33 mouse cellular contexts compared by ENCODE assay signal in the genomic region with DNA sequence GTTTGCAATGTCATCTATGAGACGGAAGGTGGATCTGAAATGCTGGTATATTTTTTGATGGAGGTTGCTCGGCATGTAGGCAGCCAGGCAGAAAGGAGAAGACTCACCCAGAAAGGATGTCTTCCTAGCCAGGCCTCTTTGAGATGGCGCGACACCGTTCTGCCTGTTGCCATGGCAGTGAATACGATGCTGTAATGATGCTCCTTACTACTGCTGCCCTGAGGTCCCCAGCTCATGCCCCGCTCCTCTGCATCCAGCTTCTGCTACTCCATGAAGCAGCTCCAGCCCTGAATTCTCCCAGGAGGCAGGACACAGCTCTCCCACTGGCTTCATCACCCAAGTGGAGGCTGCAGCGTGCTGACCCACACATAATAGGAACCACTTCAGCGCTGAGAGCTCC.
DNase-seq lines count a peak whose midpoint lies in the region; ATAC-seq lines count a peak whose summit lies in the region.
"Had no signal": no experiment of that assay in that cellular context is flagged by ENCODE, and none has a peak within 500 bp of the region (broad histone marks: within the 10 kb centered on the region; RNA-seq: fewer than 3 reads in every experiment).

No protein-coding gene starts in this region.

- 65% methylated on average over 9 of the region's 9 CpGs for WGBS in forebrain, embryonic 16.5 days
- 69% methylated on average over 9 of the region's 9 CpGs for WGBS in forebrain, embryonic 14.5 days
- 35% methylated on average over 9 of the region's 9 CpGs for WGBS in hindbrain, embryonic 15.5 days
- WGBS in hindbrain, embryonic 12.5 days, result 56% methylated on average over 9 of the region's 9 CpGs
- WGBS in hindbrain, embryonic 16.5 days, result 40% methylated on average over 9 of the region's 9 CpGs
- 38% methylated on average over 9 of the region's 9 CpGs for WGBS in midbrain, embryonic 16.5 days

- no peak overlapping the region for H3K4me3 ChIP-seq in forebrain, embryonic 16.5 days (replicated peaks; ENCODE audit: low read length)
- no peak overlapping the region for H3K4me3 ChIP-seq in forebrain, embryonic 14.5 days (ENCODE audit: low read depth, low read length)
- H3K4me3 ChIP-seq in hindbrain, embryonic 15.5 days, result no peak overlapping the region
- no peak overlapping the region for H3K4me3 ChIP-seq in hindbrain, embryonic 12.5 days
- H3K4me3 ChIP-seq in hindbrain, embryonic 16.5 days (ENCODE audit: low read length), result no peak overlapping the region
- no peak overlapping the region for H3K4me3 ChIP-seq in midbrain, embryonic 16.5 days (ENCODE audit: low read depth, low read length)
- H3K4me3 ChIP-seq: embryonic facial prominence, embryonic 13.5 days; forebrain, embryonic 12.5 days; heart, embryonic 10.5 days; heart, embryonic 15.5 days; kidney, embryonic 15.5 days; liver, embryonic 13.5 days; megakaryocyte, embryonic 14.5 days had no signal

- no peak overlapping the region for H3K4me2 ChIP-seq in forebrain, embryonic 16.5 days (ENCODE audit: low read length)
- H3K4me2 ChIP-seq in forebrain, embryonic 14.5 days (ENCODE audit: low read length), result no peak overlapping the region
- no peak overlapping the region for H3K4me2 ChIP-seq in hindbrain, embryonic 15.5 days
- no peak overlapping the region for H3K4me2 ChIP-seq in hindbrain, embryonic 12.5 days (replicated peaks)
- H3K4me2 ChIP-seq in hindbrain, embryonic 16.5 days (ENCODE audit: low read length), result no peak overlapping the region; the same call in 1 of the 2 replicates
- no peak overlapping the region for H3K4me2 ChIP-seq in midbrain, embryonic 16.5 days (ENCODE audit: low read length)
- H3K4me2 ChIP-seq: embryonic facial prominence, embryonic 13.5 days; forebrain, embryonic 12.5 days; heart, embryonic 15.5 days; kidney, embryonic 15.5 days; liver, embryonic 13.5 days had no signal

- H3K27ac ChIP-seq in forebrain, embryonic 16.5 days (ENCODE audit: low read length), result no peak overlapping the region
- H3K27ac ChIP-seq in forebrain, embryonic 14.5 days (ENCODE audit: low read depth, low read length), result no peak overlapping the region
- no peak overlapping the region for H3K27ac ChIP-seq in hindbrain, embryonic 15.5 days (replicated peaks)
- H3K27ac ChIP-seq in hindbrain, embryonic 12.5 days, result no peak overlapping the region
- no peak overlapping the region for H3K27ac ChIP-seq in hindbrain, embryonic 16.5 days (ENCODE audit: low read depth, low read length)
- H3K27ac ChIP-seq in midbrain, embryonic 16.5 days (ENCODE audit: low read length), result 0 out of 2 replicates have a peak overlapping the region, but pooled peaks have one; percentile 5
- H3K27ac ChIP-seq: embryonic facial prominence, embryonic 13.5 days; forebrain, embryonic 12.5 days; heart, embryonic 10.5 days; heart, embryonic 15.5 days; kidney, embryonic 15.5 days; liver, embryonic 13.5 days; stomach, postnatal 0 days had no signal

- no peaks in the 10 kb centered on the region for H3K36me3 ChIP-seq in forebrain, embryonic 16.5 days (ENCODE audit: control insufficient read depth, insufficient read depth)
- no peaks in the 10 kb centered on the region for H3K36me3 ChIP-seq in forebrain, embryonic 14.5 days (ENCODE audit: control insufficient read depth, insufficient read depth, low read length)
- H3K36me3 ChIP-seq in hindbrain, embryonic 15.5 days, result no peaks in the 10 kb centered on the region
- no peaks in the 10 kb centered on the region for H3K36me3 ChIP-seq in hindbrain, embryonic 12.5 days
- no peaks in the 10 kb centered on the region for H3K36me3 ChIP-seq in hindbrain, embryonic 16.5 days (ENCODE audit: control insufficient read depth, insufficient read depth, low read length)
- no peaks in the 10 kb centered on the region for H3K36me3 ChIP-seq in midbrain, embryonic 16.5 days (ENCODE audit: control insufficient read depth, insufficient read depth, low read length)
- H3K36me3 ChIP-seq: embryonic facial prominence, embryonic 13.5 days; forebrain, embryonic 12.5 days; G1E; heart, embryonic 10.5 days; heart, embryonic 15.5 days; kidney, embryonic 15.5 days; liver, embryonic 13.5 days had no signal

- H3K27me3 ChIP-seq in forebrain, embryonic 16.5 days (replicated peaks; ENCODE audit: control insufficient read depth, insufficient read depth, low read length), result no peaks in the 10 kb centered on the region
- H3K27me3 ChIP-seq in forebrain, embryonic 14.5 days (replicated peaks; ENCODE audit: control insufficient read depth, insufficient read depth, low read length), result no peaks in the 10 kb centered on the region
- H3K27me3 ChIP-seq in hindbrain, embryonic 15.5 days, result no peaks in the 10 kb centered on the region
- H3K27me3 ChIP-seq in hindbrain, embryonic 12.5 days, result peaks cover 4% of the 10 kb centered on the region; the same call in 1 of the 2 replicates
- H3K27me3 ChIP-seq in hindbrain, embryonic 16.5 days (replicated peaks; ENCODE audit: control insufficient read depth, insufficient read depth, low read length), result no peaks in the 10 kb centered on the region
- no peaks in the 10 kb centered on the region for H3K27me3 ChIP-seq in midbrain, embryonic 16.5 days (ENCODE audit: control insufficient read depth, insufficient read depth, low read depth, low read length)

- H3K4me1 ChIP-seq in forebrain, embryonic 16.5 days (replicated peaks; ENCODE audit: control insufficient read depth, insufficient read depth, low read length), result peaks cover 28% of the 10 kb centered on the region
- peaks cover 6% of the 10 kb centered on the region; the same call in 1 of the 2 replicates for H3K4me1 ChIP-seq in forebrain, embryonic 14.5 days (ENCODE audit: control insufficient read depth, insufficient read depth, low read length)
- H3K4me1 ChIP-seq in hindbrain, embryonic 15.5 days (replicated peaks), result peaks cover 25% of the 10 kb centered on the region
- H3K4me1 ChIP-seq in hindbrain, embryonic 12.5 days, result peaks cover 35% of the 10 kb centered on the region
- peaks cover 16% of the 10 kb centered on the region for H3K4me1 ChIP-seq in hindbrain, embryonic 16.5 days (ENCODE audit: control insufficient read depth, insufficient read depth, low read depth, low read length)
- H3K4me1 ChIP-seq in midbrain, embryonic 16.5 days (ENCODE audit: control insufficient read depth, insufficient read depth, low read length), result peaks cover 9% of the 10 kb centered on the region
- H3K4me1 ChIP-seq: liver, embryonic 13.5 days had no signal

- no peak overlapping the region for H3K9ac ChIP-seq in forebrain, embryonic 16.5 days (replicated peaks; ENCODE audit: low read depth, low read length)
- H3K9ac ChIP-seq in forebrain, embryonic 14.5 days (ENCODE audit: low read length), result no peak overlapping the region
- no peak overlapping the region for H3K9ac ChIP-seq in hindbrain, embryonic 15.5 days
- no peak overlapping the region for H3K9ac ChIP-seq in hindbrain, embryonic 12.5 days
- 0 out of 2 replicates have a peak overlapping the region, but pooled peaks have one; percentile 40 for H3K9ac ChIP-seq in hindbrain, embryonic 16.5 days (ENCODE audit: low read depth, low read length)
- H3K9ac ChIP-seq in midbrain, embryonic 16.5 days (ENCODE audit: low read depth, low read length), result no peak overlapping the region
- H3K9ac ChIP-seq: embryonic facial prominence, embryonic 13.5 days; forebrain, embryonic 12.5 days; heart, embryonic 15.5 days; kidney, embryonic 15.5 days; liver, embryonic 13.5 days had no signal

- no peaks in the 10 kb centered on the region for H3K9me3 ChIP-seq in forebrain, embryonic 16.5 days (ENCODE audit: control insufficient read depth, low read length)
- no peaks in the 10 kb centered on the region for H3K9me3 ChIP-seq in forebrain, embryonic 14.5 days (replicated peaks; ENCODE audit: control insufficient read depth, low read length)
- no peaks in the 10 kb centered on the region for H3K9me3 ChIP-seq in hindbrain, embryonic 15.5 days
- H3K9me3 ChIP-seq in hindbrain, embryonic 12.5 days (replicated peaks), result no peaks in the 10 kb centered on the region
- H3K9me3 ChIP-seq in hindbrain, embryonic 16.5 days (ENCODE audit: control insufficient read depth, low read length), result no peaks in the 10 kb centered on the region
- H3K9me3 ChIP-seq in midbrain, embryonic 16.5 days (replicated peaks; ENCODE audit: control insufficient read depth, low read length, poor library complexity, severe bottlenecking), result no peaks in the 10 kb centered on the region
- H3K9me3 ChIP-seq: embryonic facial prominence, embryonic 13.5 days; forebrain, embryonic 12.5 days; G1E; heart, embryonic 10.5 days; heart, embryonic 15.5 days; kidney, embryonic 15.5 days; liver, embryonic 13.5 days; megakaryocyte, embryonic 14.5 days had no signal

- DNase-seq in forebrain, embryonic 14.5 days (ENCODE audit: low spot score), result no peak
- no peak for DNase-seq in urinary bladder, postnatal 10 days (ENCODE audit: low spot score)
- no peak for DNase-seq in layer of hippocampus, adult 18-20 months (ENCODE audit: low spot score in 2 of 2)
- DNase-seq: adrenal gland, adult 8-10 months; cerebellum, adult 11-12 months; cerebellum, adult 9-11 months; embryo, embryonic 11 days; kidney, adult 11 months; kidney, postnatal 36 days; layer of hippocampus, postnatal 36 days; left cerebral cortex, postnatal 4 days; liver, embryonic 13.5 days; lung, adult 18-20 months; lung, postnatal 4 days; right cerebral cortex, adult 18-20 months; spleen, adult 18-20 months; thymus, adult 18-20 months; thymus, postnatal 25 days had no signal

- ATAC-seq in forebrain, embryonic 16.5 days, result 0 out of 2 replicates have a peak, but pooled peaks have one; percentile 21
- no peak for ATAC-seq in forebrain, embryonic 14.5 days
- peak; percentile 36; the same call in 1 of the 2 replicates for ATAC-seq in hindbrain, embryonic 15.5 days (ENCODE audit: low FRiP score, low read depth)
- ATAC-seq in hindbrain, embryonic 12.5 days (ENCODE audit: low FRiP score), result no peak
- peak; percentile 60 for ATAC-seq in hindbrain, embryonic 16.5 days
- peak; percentile 66; the same call in 1 of the 2 replicates for ATAC-seq in midbrain, embryonic 16.5 days
- ATAC-seq: inflammation-experienced regulatory T-cells, adult 6 months; lung, postnatal 0 days had no signal

Comparison
In these comparisons a context has a peak if more than half of its experiments do, and no peak if none do; other contexts are left out.
1. ATAC-seq: peak in forebrain, embryonic 16.5 days (single experiment), hindbrain, embryonic 15.5 days (single experiment), hindbrain, embryonic 16.5 days (single experiment) and midbrain, embryonic 16.5 days (single experiment); none in forebrain, embryonic 14.5 days (single experiment) and hindbrain, embryonic 12.5 days (single experiment).